Mouse (Mus musculus): ENCODE measurements at regions not wholly inside any gene's neighbourhood (a gene's known extent, or its start where the extent isn't known, plus 50 kb on each side); places are given as distances from the start of the nearest gene placed in this dataset.

GRCm38 (mm10) chr9:26575990-26576389, 157.5 kb upstream of the B3gat1 start:
- DNase-seq (ENCODE audit: low spot score), result no peak

- DNase-seq (ENCODE audit: low spot score), result no peak
These were observed 131.5 kb upstream of the B3gat1 start for GRCm38 (mm10) chr9:26601979-26602378.

GRCm38 (mm10) chr9:26604552-26604951, 129.0 kb upstream of the B3gat1 start:
- no peak for DNase-seq (ENCODE audit: low spot score)

GRCm38 (mm10) chr9:26611711-26612437, 121.7 kb upstream of the B3gat1 start:
- no peak for DNase-seq (ENCODE audit: low spot score)

- DNase-seq (ENCODE audit: low spot score), result no peak
These were observed 110.6 kb upstream of the B3gat1 start for GRCm38 (mm10) chr9:26622840-26623448.

- DNase-seq (ENCODE audit: low spot score), result no peak
These were observed 108.2 kb upstream of the B3gat1 start for GRCm38 (mm10) chr9:26625171-26625937.

- DNase-seq (ENCODE audit: low spot score), result no peak
These were observed 100.5 kb upstream of the B3gat1 start for GRCm38 (mm10) chr9:26632891-26633650.

- DNase-seq (ENCODE audit: low spot score), result no peak
These were observed 98.3 kb upstream of the B3gat1 start for GRCm38 (mm10) chr9:26635211-26635610.

GRCm38 (mm10) chr9:26638586-26638985, 94.9 kb upstream of the B3gat1 start:
- no peak for DNase-seq (ENCODE audit: low spot score)

- no peak for DNase-seq (ENCODE audit: low spot score)
These were observed 91.2 kb upstream of the B3gat1 start for GRCm38 (mm10) chr9:26642302-26642701.

- DNase-seq (ENCODE audit: low spot score), result no peak
These were observed 90.7 kb upstream of the B3gat1 start for GRCm38 (mm10) chr9:26642831-26643230.

- DNase-seq (ENCODE audit: low spot score), result no peak
These were observed 84.0 kb upstream of the B3gat1 start for GRCm38 (mm10) chr9:26649506-26649905.

- no peak for DNase-seq (ENCODE audit: low spot score)
These were observed 80.6 kb upstream of the B3gat1 start for GRCm38 (mm10) chr9:26652920-26653319.

GRCm38 (mm10) chr9:26659366-26659765, 74.2 kb upstream of the B3gat1 start:
- DNase-seq (ENCODE audit: low spot score), result no peak

- DNase-seq (ENCODE audit: low spot score), result no peak
These were observed 70.0 kb upstream of the B3gat1 start for GRCm38 (mm10) chr9:26663544-26663943.

- no peak for DNase-seq (ENCODE audit: low spot score)
These were observed 65.7 kb upstream of the B3gat1 start for GRCm38 (mm10) chr9:26667835-26668234.

GRCm38 (mm10) chr9:26674059-26674757, 59.3 kb upstream of the B3gat1 start:
- DNase-seq (ENCODE audit: low spot score), result no peak

- DNase-seq (ENCODE audit: low spot score), result no peak
These were observed 55.2 kb upstream of the B3gat1 start for GRCm38 (mm10) chr9:26678288-26678687.

- no peak for DNase-seq (ENCODE audit: low spot score)
These were observed 52.0 kb upstream of the B3gat1 start for GRCm38 (mm10) chr9:26681516-26681915.
